In genomic region chr15:102007097-102008069, GRCm38 (mm10) we compare ENCODE assay signal across 13 mouse cellular contexts. TPM values are rescaled to one million over a fixed set of nuclear protein-coding genes. Genes with fewer than 3 reads are reported as not detected.
A peak's percentile ranks its signal among the peaks of the same experiment; 100 is the strongest.
DNase-seq lines count a peak whose midpoint lies in the region; ATAC-seq lines count a peak whose summit lies in the region.
"Had no signal": no experiment of that assay in that cellular context is flagged by ENCODE, and none has a peak within 500 bp of the region (broad histone marks: within the 10 kb centered on the region; RNA-seq: fewer than 3 reads in every experiment).

No protein-coding gene starts in this region.

- H3K9ac ChIP-seq in lung, embryonic 15.5 days = no peak overlapping the region
- H3K9ac ChIP-seq in intestine, embryonic 15.5 days = no peak overlapping the region
- no peak overlapping the region for H3K9ac ChIP-seq in stomach, embryonic 15.5 days

- peaks cover 50% of the 10 kb centered on the region for H3K4me1 ChIP-seq in lung, embryonic 15.5 days
- H3K4me1 ChIP-seq in forebrain, embryonic 10.5 days = peaks cover 45% of the 10 kb centered on the region
- peaks cover 52% of the 10 kb centered on the region for H3K4me1 ChIP-seq in intestine, embryonic 15.5 days (replicated peaks)
- peaks cover 47% of the 10 kb centered on the region for H3K4me1 ChIP-seq in stomach, embryonic 15.5 days

- 50% methylated on average over 12 of the region's 12 CpGs for WGBS in lung, embryonic 15.5 days
- 44% methylated on average over 12 of the region's 12 CpGs for WGBS in forebrain, embryonic 10.5 days
- 49% methylated on average over 12 of the region's 12 CpGs for WGBS in intestine, embryonic 15.5 days
- whole genome bisulfite sequencing in stomach, embryonic 15.5 days = 41% methylated on average over 12 of the region's 12 CpGs

- H3K27me3 ChIP-seq in lung, embryonic 15.5 days = peaks cover 37% of the 10 kb centered on the region
- H3K27me3 ChIP-seq in forebrain, embryonic 10.5 days (ENCODE audit: poor library complexity, severe bottlenecking) = peaks cover 66% of the 10 kb centered on the region
- 0 out of 2 replicates have a peak, but pooled peaks cover 6% of the 10 kb centered on the region for H3K27me3 ChIP-seq in intestine, embryonic 15.5 days (replicated peaks)
- 0 out of 2 replicates have a peak, but pooled peaks cover 7% of the 10 kb centered on the region for H3K27me3 ChIP-seq in stomach, embryonic 15.5 days (replicated peaks)

- H3K9me3 ChIP-seq in lung, embryonic 15.5 days = no peaks in the 10 kb centered on the region
- no peaks in the 10 kb centered on the region for H3K9me3 ChIP-seq in forebrain, embryonic 10.5 days
- H3K9me3 ChIP-seq in intestine, embryonic 15.5 days = no peaks in the 10 kb centered on the region
- H3K9me3 ChIP-seq in stomach, embryonic 15.5 days = no peaks in the 10 kb centered on the region

- no peak overlapping the region for H3K4me3 ChIP-seq in lung, embryonic 15.5 days
- no peak overlapping the region for H3K4me3 ChIP-seq in forebrain, embryonic 10.5 days
- no peak overlapping the region for H3K4me3 ChIP-seq in intestine, embryonic 15.5 days (replicated peaks)
- no peak overlapping the region for H3K4me3 ChIP-seq in stomach, embryonic 15.5 days (replicated peaks)

- no peak for DNase-seq in lung, postnatal 25 days (ENCODE audit: low spot score)
- DNase-seq in forebrain, embryonic 10.5 days (ENCODE audit: extremely low spot score, low spot score) = no peak
- DNase-seq in adrenal gland, adult 2 months = no peak
- no peak for DNase-seq in cerebellum, postnatal 10 days
- no peak for DNase-seq in right cerebral cortex, postnatal 10 days (ENCODE audit: low spot score in 2 of 2)
- DNase-seq: adrenal gland, adult 8-10 months; cerebellum, postnatal 36 days; layer of hippocampus, postnatal 36 days had no signal

- peak overlapping the region; percentile 86 for H3K27ac ChIP-seq in lung, embryonic 15.5 days
- H3K27ac ChIP-seq in forebrain, embryonic 10.5 days = peak overlapping the region; percentile 12; the same call in 1 of the 2 replicates
- H3K27ac ChIP-seq in intestine, embryonic 15.5 days = 0 out of 2 replicates have a peak overlapping the region, but pooled peaks have one; percentile 51
- H3K27ac ChIP-seq in stomach, embryonic 15.5 days = peak overlapping the region; percentile 87

- ATAC-seq in lung, embryonic 15.5 days (ENCODE audit: borderline replicate concordance, extremely low read depth, low FRiP score, low TSS enrichment) = no peak
- ATAC-seq in intestine, embryonic 15.5 days = no peak
- no peak for ATAC-seq in stomach, embryonic 15.5 days (ENCODE audit: insufficient read depth, low FRiP score, low read depth)

- no peak overlapping the region for H3K4me2 ChIP-seq in lung, embryonic 15.5 days
- 0 out of 2 replicates have a peak overlapping the region, but pooled peaks have one; percentile 22 for H3K4me2 ChIP-seq in intestine, embryonic 15.5 days (replicated peaks)
- peak overlapping the region; percentile 34; the same call in 1 of the 2 replicates for H3K4me2 ChIP-seq in stomach, embryonic 15.5 days

- H3K36me3 ChIP-seq in lung, embryonic 15.5 days = no peaks in the 10 kb centered on the region
- H3K36me3 ChIP-seq in forebrain, embryonic 10.5 days (replicated peaks) = no peaks in the 10 kb centered on the region
- no peaks in the 10 kb centered on the region for H3K36me3 ChIP-seq in intestine, embryonic 15.5 days
- H3K36me3 ChIP-seq in stomach, embryonic 15.5 days = no peaks in the 10 kb centered on the region

RNA-seq across cellular contexts. Expression of gene Krt8, which starts 3.1 kb away (rescaled TPM):
- polyA plus RNA-seq in lung, embryonic 15.5 days (2015; fragmentation: Nextera tagmentation; extraction: Ambion mirVana) = 307 and 345 TPM in 2 replicates
- 32.6 and 35.6 TPM in 2 replicates for polyA plus RNA-seq in forebrain, embryonic 10.5 days (2016; fragmentation: Nextera tagmentation; extraction: Ambion mirVana)
- 775 and 835 TPM in 2 replicates for polyA plus RNA-seq in intestine, embryonic 15.5 days (2015; fragmentation: Nextera tagmentation; extraction: Ambion mirVana)
- polyA plus RNA-seq in stomach, embryonic 15.5 days (2015; fragmentation: Nextera tagmentation; extraction: Ambion mirVana) = 916 and 929 TPM in 2 replicates
- total RNA-seq in adrenal gland, adult 2 months (2021) = 1 to 10 TPM; 1.7 TPM
- 0.62 and 1.1 TPM in 2 replicates for polyA plus RNA-seq in adrenal gland, adult 2 months (2012; rRNA removed)

RNA-seq across cellular contexts. Expression of gene Krt18, which starts 20.6 kb away (rescaled TPM):
- 221 and 264 TPM in 2 replicates for polyA plus RNA-seq in lung, embryonic 15.5 days (2015; fragmentation: Nextera tagmentation; extraction: Ambion mirVana)
- 34.4 and 37.1 TPM in 2 replicates for polyA plus RNA-seq in forebrain, embryonic 10.5 days (2016; fragmentation: Nextera tagmentation; extraction: Ambion mirVana)
- 263 and 305 TPM in 2 replicates for polyA plus RNA-seq in intestine, embryonic 15.5 days (2015; fragmentation: Nextera tagmentation; extraction: Ambion mirVana)
- 448 and 512 TPM in 2 replicates for polyA plus RNA-seq in stomach, embryonic 15.5 days (2015; fragmentation: Nextera tagmentation; extraction: Ambion mirVana)
- total RNA-seq in adrenal gland, adult 2 months (2021) = 1 to 10 TPM; 1.6 to 2.5 TPM
- 0.61 and 1.1 TPM in 2 replicates for polyA plus RNA-seq in adrenal gland, adult 2 months (2012; rRNA removed)

RNA-seq across cellular contexts. Expression of gene Krt78, which starts 53.3 kb away (rescaled TPM):
- polyA plus RNA-seq in lung, embryonic 15.5 days (2015; fragmentation: Nextera tagmentation; extraction: Ambion mirVana) = 0.22 TPM in 1 of 2 replicates, not detected in the other
- polyA plus RNA-seq in forebrain, embryonic 10.5 days (2016; fragmentation: Nextera tagmentation; extraction: Ambion mirVana) = not detected in 2 replicates
- 0.05 and 0.25 TPM in 2 replicates for polyA plus RNA-seq in intestine, embryonic 15.5 days (2015; fragmentation: Nextera tagmentation; extraction: Ambion mirVana)
- polyA plus RNA-seq in stomach, embryonic 15.5 days (2015; fragmentation: Nextera tagmentation; extraction: Ambion mirVana) = 2.3 and 5.7 TPM in 2 replicates
- total RNA-seq in adrenal gland, adult 2 months (2021) = not detected
- polyA plus RNA-seq in adrenal gland, adult 2 months (2012; rRNA removed) = not detected in 2 replicates
- total RNA-seq: adrenal gland, adult 8-10 months; gastrocnemius, adult 18-20 months; layer of hippocampus, postnatal 36 days had no signal
- polyA plus RNA-seq: liver, embryonic 16.5 days had no signal

Comparison
In these comparisons a context has a peak if more than half of its experiments do, and no peak if none do; other contexts are left out.
1. H3K27ac ChIP-seq: peak in every context shown above with its lines; median percentile 87 in stomach, embryonic 15.5 days; 86 in lung, embryonic 15.5 days; 51 in intestine, embryonic 15.5 days; 12 in forebrain, embryonic 10.5 days.
2. RNA of gene Krt8, which starts 3.1 kb away (polyA plus RNA-seq): 916 to 929 TPM in stomach, embryonic 15.5 days, 775 to 835 TPM in intestine, embryonic 15.5 days, 307 to 345 TPM in lung, embryonic 15.5 days and 32.6 to 35.6 TPM in forebrain, embryonic 10.5 days; 0.62 to 1.1 TPM in adrenal gland, adult 2 months; every median in the first group is over 10 times any median in the second.
3. RNA of gene Krt18, which starts 20.6 kb away (polyA plus RNA-seq): 448 to 512 TPM in stomach, embryonic 15.5 days, 221 to 264 TPM in lung, embryonic 15.5 days, 263 to 305 TPM in intestine, embryonic 15.5 days and 34.4 to 37.1 TPM in forebrain, embryonic 10.5 days; 0.61 to 1.1 TPM in adrenal gland, adult 2 months; every median in the first group is over 10 times any median in the second.